Mouse (Mus musculus) liver, adult 2 months (tissue): ENCODE data around the gene Evi2.

Experiments
- CTCF ChIP-seq: fragments of 200-500 bp; IDR thresholded peaks from 2 replicates; pipeline ENCODE4 v1.5.1; 2011; ENCODE audit warnings: low read depth, low read length, control low read depth
- POLR2A ChIP-seq: fragments of 200-500 bp; IDR thresholded peaks from 2 replicates; pipeline ENCODE4 v1.6.1; 2011; ENCODE audit warnings: low read length, control low read depth; ENCODE audit not compliant: insufficient read depth; ENCODE audit errors: extremely low read depth

DNA sequence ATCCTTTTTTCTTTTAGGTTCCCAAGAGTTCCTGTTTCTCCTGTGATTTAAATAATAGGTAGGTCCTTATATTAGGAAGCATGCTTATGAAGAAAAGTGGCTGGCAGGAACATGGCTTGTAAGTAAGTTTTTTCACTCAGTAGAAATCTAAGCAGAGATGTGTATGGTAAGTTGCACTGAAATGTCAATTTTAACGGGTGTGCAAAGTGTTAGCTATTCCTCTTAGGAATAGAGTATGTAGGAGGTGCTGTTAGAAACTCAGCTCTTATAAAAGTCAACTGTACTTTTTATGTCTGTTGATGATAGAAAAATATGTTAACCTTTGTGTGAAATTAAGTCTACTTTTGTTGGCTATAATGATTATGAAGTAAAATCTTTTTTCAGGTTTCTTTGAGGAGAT lies 62.3 kb downstream of the Evi2 start:
- TF ChIP-seq CTCF (no peak), POLR2A (no peak)
